Mouse (Mus musculus): ENCODE results near the gene Zp3. TPM values are rescaled to one million over a fixed set of nuclear protein-coding genes. Genes with fewer than 3 reads are reported as not detected.
A peak's percentile ranks its signal among the peaks of the same experiment; 100 is the strongest.

Zp3 gene
- polyA plus RNA-seq, 1 experiment from 2014 or later, result 0.16 TPM

DNA sequence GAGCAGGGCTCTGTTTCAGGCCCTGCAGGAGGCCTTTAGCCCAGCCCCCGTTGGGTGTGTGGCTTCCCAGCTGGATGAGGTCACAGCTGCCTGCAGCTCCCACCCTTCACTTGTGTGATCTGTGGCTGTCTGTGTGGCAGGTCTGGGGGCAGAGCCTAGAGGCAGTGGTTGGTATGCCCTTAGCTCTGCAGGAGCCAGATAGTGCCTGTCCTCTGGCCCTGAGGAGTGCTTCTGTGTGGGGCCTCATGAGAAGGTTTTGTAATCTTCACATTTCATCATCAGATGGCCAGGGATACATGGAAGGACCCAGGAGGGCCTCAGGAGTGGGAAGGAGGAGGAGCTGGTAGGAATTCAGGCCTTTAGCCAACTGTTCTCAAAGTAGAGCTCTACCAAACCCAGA is 40.0 kb downstream of the Zp3 start:
- 23% methylated on average over 1 of the region's 1 CpGs for WGBS
- peaks cover 11% of the 10 kb centered on the region for H3K4me1 ChIP-seq (replicated peaks; ENCODE audit: insufficient read depth, low read length)
- no peaks in the 10 kb centered on the region for H3K9me3 ChIP-seq (replicated peaks; ENCODE audit: low read length)
- no peaks in the 10 kb centered on the region for H3K27me3 ChIP-seq (ENCODE audit: insufficient read depth, low read length)
- no peak for DNase-seq (ENCODE audit: low spot score)
- no peak for TF ChIP-seq CTCF (IDR thresholded peaks at IDR 0.05; ENCODE audit: low read depth)
- no peak overlapping the region for H3K4me3 ChIP-seq (replicated peaks; ENCODE audit: low read depth, low read length)
- no peak overlapping the region for H3K4me2 ChIP-seq (ENCODE audit: low read length)
- H3K36me3 ChIP-seq (ENCODE audit: insufficient read depth, low read length), result 0 out of 2 replicates have a peak, but pooled peaks cover 8% of the 10 kb centered on the region
- H3K9ac ChIP-seq (ENCODE audit: low read depth, low read length), result no peak overlapping the region
- no peak overlapping the region for H3K27ac ChIP-seq
- ATAC-seq (replicated peaks; ENCODE audit: low FRiP score, low read depth), result no peak

DNA sequence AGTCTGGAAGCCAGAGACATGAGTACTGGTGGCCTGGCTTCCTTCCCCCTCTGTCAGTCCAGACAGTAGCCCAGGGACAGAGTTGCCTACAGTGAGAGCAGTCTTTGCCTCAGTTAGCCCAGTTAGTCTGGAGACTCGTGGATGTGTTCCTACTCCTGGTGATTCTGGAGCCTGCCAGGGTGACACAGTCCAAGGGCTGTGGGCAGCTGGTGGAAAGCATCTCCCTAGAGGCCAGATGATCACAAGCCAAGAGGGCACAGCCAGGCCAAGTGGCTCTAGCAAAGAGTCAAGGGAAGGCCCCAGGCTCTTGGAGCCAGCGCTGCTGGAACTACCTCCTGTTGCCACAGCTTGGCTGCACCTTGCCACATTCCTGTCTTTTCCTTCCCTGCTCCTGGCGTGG is 45.8 kb downstream of the Zp3 start:
- Histone ChIP-seq H3K9ac (ENCODE audit: low read depth, low read length) (0 out of 2 replicates have a peak overlapping the region, but pooled peaks have one; percentile 4), H3K4me1 (replicated peaks; ENCODE audit: insufficient read depth, low read length) (0 out of 2 replicates have a peak, but pooled peaks cover 6% of the 10 kb centered on the region), H3K9me3 (replicated peaks; ENCODE audit: low read length) (no peaks in the 10 kb centered on the region), H3K4me3 (replicated peaks; ENCODE audit: low read depth, low read length) (no peak overlapping the region), H3K4me2 (ENCODE audit: low read length) (no peak overlapping the region), H3K27me3 (ENCODE audit: insufficient read depth, low read length) (no peaks in the 10 kb centered on the region), H3K36me3 (ENCODE audit: insufficient read depth, low read length) (peaks cover 25% of the 10 kb centered on the region), H3K27ac (no peak overlapping the region)
- DNase-seq (ENCODE audit: low spot score), result no peak
- 77% methylated on average over 3 of the region's 3 CpGs for WGBS
- ATAC-seq (replicated peaks; ENCODE audit: low FRiP score, low read depth), result no peak
- no peak for TF ChIP-seq CTCF (IDR thresholded peaks at IDR 0.05; ENCODE audit: low read depth)

DNA sequence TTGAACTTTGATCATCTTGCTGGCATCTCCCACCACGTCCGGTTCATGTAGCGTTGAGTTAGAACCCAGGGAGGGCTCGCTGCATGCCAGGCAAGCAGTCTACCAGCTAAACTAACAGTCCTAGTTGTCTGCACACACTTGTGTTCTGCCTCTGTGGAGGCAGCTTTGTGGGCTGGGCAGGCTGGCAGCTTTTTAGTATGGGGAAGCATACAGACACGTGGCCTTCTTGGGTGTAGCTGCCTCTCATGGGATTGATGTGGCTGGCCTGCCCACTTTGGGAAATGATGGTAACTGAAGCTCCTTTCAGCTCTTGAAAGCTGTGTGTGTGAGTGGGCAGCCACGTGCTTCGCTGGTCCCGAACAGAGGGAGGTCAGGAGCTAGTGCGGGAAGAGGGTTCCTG is 47.0 kb downstream of the Zp3 start:
- H3K4me2 ChIP-seq (ENCODE audit: low read length), result no peak overlapping the region
- H3K27me3 ChIP-seq (ENCODE audit: insufficient read depth, low read length), result no peaks in the 10 kb centered on the region
- no peak for ATAC-seq (replicated peaks; ENCODE audit: low FRiP score, low read depth)
- peaks cover 33% of the 10 kb centered on the region for H3K36me3 ChIP-seq (ENCODE audit: insufficient read depth, low read length)
- H3K9me3 ChIP-seq (replicated peaks; ENCODE audit: low read length), result no peaks in the 10 kb centered on the region
- H3K4me1 ChIP-seq (replicated peaks; ENCODE audit: insufficient read depth, low read length), result 0 out of 2 replicates have a peak, but pooled peaks cover 6% of the 10 kb centered on the region
- H3K4me3 ChIP-seq (replicated peaks; ENCODE audit: low read depth, low read length), result no peak overlapping the region
- H3K27ac ChIP-seq, result no peak overlapping the region
- no peak for TF ChIP-seq CTCF (IDR thresholded peaks at IDR 0.05; ENCODE audit: low read depth)
- 66% methylated on average over 9 of the region's 9 CpGs for WGBS
- no peak for DNase-seq (ENCODE audit: low spot score)
- no peak overlapping the region for H3K9ac ChIP-seq (ENCODE audit: low read depth, low read length)

DNA sequence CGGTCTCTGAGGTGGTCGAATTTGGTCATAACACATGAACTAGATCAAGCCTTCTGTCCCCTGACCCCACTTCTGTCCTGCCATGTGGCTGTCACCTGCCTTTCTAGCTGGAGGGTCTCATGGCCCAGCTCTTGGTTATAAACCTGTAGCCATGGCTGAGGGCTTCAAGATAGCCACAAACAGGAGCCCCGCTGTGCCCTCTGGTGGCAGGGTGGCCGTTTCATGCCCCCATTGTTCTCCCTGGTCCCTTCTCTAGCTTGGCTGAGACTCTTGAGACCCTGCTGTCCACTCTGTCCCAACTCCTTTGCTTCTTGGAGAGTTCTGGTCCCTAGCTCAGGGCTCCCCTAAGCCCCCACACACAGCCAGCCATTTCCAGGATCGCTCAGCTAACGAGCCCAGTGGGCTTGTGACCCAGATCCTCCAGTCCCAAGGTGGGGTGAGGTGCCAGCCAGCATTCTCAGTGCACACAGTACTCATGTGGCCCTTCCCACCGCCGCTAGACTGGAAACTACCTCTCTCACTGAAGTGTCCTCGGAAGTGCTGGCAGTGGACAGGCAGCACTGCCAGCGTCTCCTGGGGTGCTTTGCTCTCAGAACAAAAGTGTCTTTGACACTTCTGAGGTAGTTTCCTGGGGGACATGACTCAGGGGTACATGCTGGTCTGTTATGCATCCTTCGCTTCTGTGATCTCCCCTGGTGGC is 47.9 kb downstream of the Zp3 start:
- H3K36me3 ChIP-seq (ENCODE audit: insufficient read depth, low read length), result peaks cover 42% of the 10 kb centered on the region
- 86% methylated on average over 11 of the region's 11 CpGs for WGBS
- ATAC-seq (replicated peaks; ENCODE audit: low FRiP score, low read depth), result no peak
- no peak overlapping the region for H3K27ac ChIP-seq
- no peaks in the 10 kb centered on the region for H3K27me3 ChIP-seq (ENCODE audit: insufficient read depth, low read length)
- H3K9me3 ChIP-seq (replicated peaks; ENCODE audit: low read length), result no peaks in the 10 kb centered on the region
- peak; percentile 41 for TF ChIP-seq CTCF (IDR thresholded peaks at IDR 0.05; ENCODE audit: low read depth)
- 0 out of 2 replicates have a peak, but pooled peaks cover 6% of the 10 kb centered on the region for H3K4me1 ChIP-seq (replicated peaks; ENCODE audit: insufficient read depth, low read length)
- H3K9ac ChIP-seq (ENCODE audit: low read depth, low read length), result no peak overlapping the region
- no peak overlapping the region for H3K4me2 ChIP-seq (ENCODE audit: low read length)
- no peak for DNase-seq (ENCODE audit: low spot score)
- no peak overlapping the region for H3K4me3 ChIP-seq (replicated peaks; ENCODE audit: low read depth, low read length)

DNA sequence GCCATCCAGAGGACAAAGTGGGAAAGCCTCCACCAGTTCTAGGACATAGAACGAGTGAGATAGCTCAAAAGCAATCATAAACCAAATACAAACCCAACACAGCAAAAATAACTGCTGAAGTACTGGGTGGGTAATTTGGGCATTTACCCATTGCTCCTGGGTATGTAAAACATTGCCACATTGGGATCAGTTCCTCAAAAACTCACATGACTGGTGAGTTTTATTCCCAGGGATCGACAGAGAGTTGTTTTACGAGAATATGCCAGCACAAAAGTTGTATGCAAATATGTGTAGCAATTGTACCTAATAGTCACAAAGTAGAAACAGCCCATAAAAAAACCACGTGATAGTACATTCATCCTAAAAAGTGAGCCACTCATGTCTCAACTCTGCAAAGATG is 55.0 kb downstream of the Zp3 start:
- Histone ChIP-seq H3K9me3 (replicated peaks; ENCODE audit: low read length) (no peaks in the 10 kb centered on the region), H3K4me2 (ENCODE audit: low read length) (no peak overlapping the region), H3K4me3 (replicated peaks; ENCODE audit: low read depth, low read length) (no peak overlapping the region), H3K27ac (no peak overlapping the region), H3K27me3 (ENCODE audit: insufficient read depth, low read length) (no peaks in the 10 kb centered on the region), H3K36me3 (ENCODE audit: insufficient read depth, low read length) (peaks cover 28% of the 10 kb centered on the region), H3K9ac (ENCODE audit: low read depth, low read length) (no peak overlapping the region), H3K4me1 (replicated peaks; ENCODE audit: insufficient read depth, low read length) (no peaks in the 10 kb centered on the region)
- WGBS, result 81% methylated on average over 4 of the region's 4 CpGs
- no peak for ATAC-seq (replicated peaks; ENCODE audit: low FRiP score, low read depth)
- no peak for DNase-seq (ENCODE audit: low spot score)
- no peak for TF ChIP-seq CTCF (IDR thresholded peaks at IDR 0.05; ENCODE audit: low read depth)

DNA sequence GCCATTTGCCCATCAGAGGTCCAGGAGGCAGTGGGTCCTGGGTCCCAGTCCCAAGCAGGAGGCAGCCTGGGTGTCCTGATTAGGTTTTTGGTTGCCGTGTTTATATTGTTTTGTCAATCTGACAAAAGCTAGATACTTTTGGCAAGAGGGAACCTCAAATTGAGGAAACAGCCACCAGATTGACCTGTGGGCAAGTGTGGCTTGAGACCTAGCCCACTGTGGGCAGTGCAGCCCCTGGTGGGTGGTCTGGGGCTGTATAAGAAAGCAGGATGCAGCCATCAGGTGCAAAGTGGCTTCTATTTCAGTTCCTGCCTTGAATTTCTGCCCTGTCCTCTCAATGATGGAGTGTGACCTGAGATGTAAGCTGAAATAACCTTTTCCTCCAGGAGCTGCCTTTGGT is 55.4 kb downstream of the Zp3 start:
- Histone ChIP-seq H3K4me1 (replicated peaks; ENCODE audit: insufficient read depth, low read length) (no peaks in the 10 kb centered on the region), H3K4me3 (replicated peaks; ENCODE audit: low read depth, low read length) (no peak overlapping the region), H3K4me2 (ENCODE audit: low read length) (no peak overlapping the region), H3K9ac (ENCODE audit: low read depth, low read length) (no peak overlapping the region), H3K27ac (no peak overlapping the region), H3K36me3 (ENCODE audit: insufficient read depth, low read length) (peaks cover 24% of the 10 kb centered on the region), H3K9me3 (replicated peaks; ENCODE audit: low read length) (no peaks in the 10 kb centered on the region), H3K27me3 (ENCODE audit: insufficient read depth, low read length) (no peaks in the 10 kb centered on the region)
- no peak for ATAC-seq (replicated peaks; ENCODE audit: low FRiP score, low read depth)
- no peak for DNase-seq (ENCODE audit: low spot score)
- WGBS, result 92% methylated on average over 1 of the region's 1 CpGs
- TF ChIP-seq CTCF (IDR thresholded peaks at IDR 0.05; ENCODE audit: low read depth), result no peak
